Mouse (Mus musculus): ENCODE measurements around the gene Ptprr.

Gene Ptprr

GRCm38 (mm10) chr10:116017845-116018479 is at the start of gene Ptprr:
TSS of gene Ptprr (plus strand) at chr10:116018213.
- DNase-seq (ENCODE audit: low spot score) = peak; percentile 48

GRCm38 (mm10) chr10:115976345-115976744 is 41.7 kb upstream of the Ptprr start:
- no peak for DNase-seq (ENCODE audit: low spot score)

- no peak for DNase-seq (ENCODE audit: low spot score)
Measured at GRCm38 (mm10) chr10:115978992-115979391, 39.0 kb upstream of the Ptprr start.

- DNase-seq (ENCODE audit: low spot score) = no peak
Measured at GRCm38 (mm10) chr10:115980018-115980417, 38.0 kb upstream of the Ptprr start.

- DNase-seq (ENCODE audit: low spot score) = no peak
Measured at GRCm38 (mm10) chr10:115984308-115984707, 33.7 kb upstream of the Ptprr start.

GRCm38 (mm10) chr10:116001838-116002237 is 16.2 kb upstream of the Ptprr start:
- DNase-seq (ENCODE audit: low spot score) = no peak

- DNase-seq (ENCODE audit: low spot score) = no peak
Measured at GRCm38 (mm10) chr10:116006675-116007074, 11.3 kb upstream of the Ptprr start.

- DNase-seq (ENCODE audit: low spot score) = no peak
Measured at GRCm38 (mm10) chr10:116018480-116018891, 473 bp downstream of the Ptprr start.

- no peak for DNase-seq (ENCODE audit: low spot score)
Measured at GRCm38 (mm10) chr10:116019086-116019860, 1.3 kb downstream of the Ptprr start.

- DNase-seq (ENCODE audit: low spot score) = no peak
Measured at GRCm38 (mm10) chr10:116021081-116021480, 3.1 kb downstream of the Ptprr start.

- no peak for DNase-seq (ENCODE audit: low spot score)
Measured at GRCm38 (mm10) chr10:116038150-116038549, 20.1 kb downstream of the Ptprr start.

GRCm38 (mm10) chr10:116075954-116076353 is 57.9 kb downstream of the Ptprr start:
- no peak for DNase-seq (ENCODE audit: low spot score)

GRCm38 (mm10) chr10:116078636-116079035 is 60.6 kb downstream of the Ptprr start:
- no peak for DNase-seq (ENCODE audit: low spot score)

GRCm38 (mm10) chr10:116079396-116079795 is 61.4 kb downstream of the Ptprr start:
- no peak for DNase-seq (ENCODE audit: low spot score)

GRCm38 (mm10) chr10:116080841-116081240 is 62.8 kb downstream of the Ptprr start:
- DNase-seq (ENCODE audit: low spot score) = no peak

- no peak for DNase-seq (ENCODE audit: low spot score)
Measured at GRCm38 (mm10) chr10:116083965-116084364, 66.0 kb downstream of the Ptprr start.

GRCm38 (mm10) chr10:116096466-116096865 is 78.5 kb downstream of the Ptprr start:
- DNase-seq (ENCODE audit: low spot score) = no peak

- no peak for DNase-seq (ENCODE audit: low spot score)
Measured at GRCm38 (mm10) chr10:116098470-116098869, 80.5 kb downstream of the Ptprr start.

- no peak for DNase-seq (ENCODE audit: low spot score)
Measured at GRCm38 (mm10) chr10:116108176-116108575, 90.2 kb downstream of the Ptprr start.

- DNase-seq (ENCODE audit: low spot score) = no peak
Measured at GRCm38 (mm10) chr10:116108730-116109129, 90.7 kb downstream of the Ptprr start.

GRCm38 (mm10) chr10:116112868-116113267 is 94.9 kb downstream of the Ptprr start:
- no peak for DNase-seq (ENCODE audit: low spot score)

GRCm38 (mm10) chr10:116113867-116114474 is 96.0 kb downstream of the Ptprr start, which contains the start of gene 4933416C03Rik:
TSS of gene 4933416C03Rik (minus strand) at chr10:116113917.
- no peak for DNase-seq (ENCODE audit: low spot score)
